In genomic region chr15:12857840-12858516, GRCm38 (mm10) we compare ENCODE assay signal across 13 mouse cellular contexts. TPM values are rescaled to one million over a fixed set of nuclear protein-coding genes. Genes with fewer than 3 reads are reported as not detected.
A peak's percentile ranks its signal among the peaks of the same experiment; 100 is the strongest.
DNase-seq lines count a peak whose midpoint lies in the region; ATAC-seq and TF ChIP-seq lines count a peak whose summit lies in the region.
"Had no signal": no experiment of that assay in that cellular context is flagged by ENCODE, and none has a peak within 500 bp of the region (broad histone marks: within the 10 kb centered on the region; RNA-seq: fewer than 3 reads in every experiment).

No protein-coding gene starts in this region.

- H3K4me2 ChIP-seq in heart, embryonic 11.5 days = no peak overlapping the region

- no peaks in the 10 kb centered on the region for H3K27me3 ChIP-seq in heart, embryonic 11.5 days (ENCODE audit: control insufficient read depth, insufficient read depth, low read length)
- no peaks in the 10 kb centered on the region for H3K27me3 ChIP-seq in spleen, adult 2 months (ENCODE audit: control insufficient read depth, insufficient read depth, low read length)

- H3K9me3 ChIP-seq in heart, embryonic 11.5 days (replicated peaks; ENCODE audit: control insufficient read depth, low read length) = no peaks in the 10 kb centered on the region

- H3K36me3 ChIP-seq in heart, embryonic 11.5 days (ENCODE audit: control insufficient read depth, insufficient read depth, low read length) = peaks cover 12% of the 10 kb centered on the region
- H3K36me3 ChIP-seq in spleen, adult 2 months (ENCODE audit: control insufficient read depth, insufficient read depth, low read length) = peaks cover 12% of the 10 kb centered on the region; the same call in 1 of the 2 replicates

- TF ChIP-seq POLR2A in spleen, adult 2 months (IDR thresholded peaks at IDR 0.05; ENCODE audit: low read depth, low read length) = no peak

- H3K4me3 ChIP-seq in heart, embryonic 11.5 days (ENCODE audit: low read depth, low read length) = no peak overlapping the region
- H3K4me3 ChIP-seq in spleen, adult 2 months (ENCODE audit: extremely low read depth, insufficient read depth, insufficient read length) = no peak overlapping the region
- H3K4me3 ChIP-seq: myocyte had no signal

- 60% methylated on average over 12 of the region's 12 CpGs for WGBS in heart, embryonic 11.5 days (ENCODE audit: insufficient replicate concordance)
- WGBS in spleen, adult 2 months = 78% methylated on average over 12 of the region's 12 CpGs

- H3K9ac ChIP-seq in heart, embryonic 11.5 days (ENCODE audit: low read depth, low read length) = no peak overlapping the region

- ATAC-seq in heart, embryonic 11.5 days (replicated peaks; ENCODE audit: insufficient number of reproducible peaks, low FRiP score, low TSS enrichment) = 0 out of 2 replicates have a peak, but pooled peaks have one; percentile 48

- H3K4me1 ChIP-seq in heart, embryonic 11.5 days (ENCODE audit: control insufficient read depth, insufficient read depth, low read length) = peaks cover 7% of the 10 kb centered on the region; the same call in 1 of the 2 replicates
- H3K4me1 ChIP-seq in spleen, adult 2 months (ENCODE audit: control insufficient read depth, insufficient read depth, insufficient read length) = no peaks in the 10 kb centered on the region

- no peak for DNase-seq in heart, postnatal 4 days
- DNase-seq in spleen, adult 2 months (ENCODE audit: low read depth in 1 of 2, low spot score in 2 of 2) = no peak
- DNase-seq in spleen, postnatal 14 days (ENCODE audit: low spot score in 2 of 2) = no peak
- peak; percentile 59 for DNase-seq in liver
- DNase-seq in spleen, postnatal 10 days (ENCODE audit: low spot score in 2 of 2) = peak; percentile 19 to 26
- no peak for DNase-seq in retina, embryonic 14.5 days (ENCODE audit: low spot score)
- no peak for DNase-seq in cerebellum, adult 18-20 months
- DNase-seq: adrenal gland, adult 8-10 months; cerebellum, adult 11 months; kidney, postnatal 25 days; thymus, postnatal 14 days had no signal

- TF ChIP-seq CTCF in spleen, adult 2 months (IDR thresholded peaks at IDR 0.05; ENCODE audit: extremely low read depth, insufficient read depth, insufficient read length, insufficient replicate concordance) = no peak

- no peak overlapping the region for H3K27ac ChIP-seq in heart, embryonic 11.5 days (ENCODE audit: low read depth, low read length)
- H3K27ac ChIP-seq in spleen, adult 2 months (ENCODE audit: insufficient read depth, low read length) = 0 out of 2 replicates have a peak overlapping the region, but pooled peaks have one; percentile 12

RNA-seq across cellular contexts. Expression of gene Drosha, which starts 33.4 kb away (rescaled TPM):
- 34.6 and 48.4 TPM in 2 replicates for polyA plus RNA-seq in heart, embryonic 11.5 days (2014; fragmentation: Nextera tagmentation; extraction: Ambion mirVana)
- 10 to 100 TPM; 32.5 to 35.4 TPM for total RNA-seq in heart, postnatal 4 days (2021)
- 10.0 and 10.5 TPM in 2 replicates for polyA plus RNA-seq in spleen, adult 2 months (2012; rRNA removed)

RNA-seq across cellular contexts. Expression of gene 6030458C11Rik, which starts 33.5 kb away (rescaled TPM):
- polyA plus RNA-seq in heart, embryonic 11.5 days (2014; fragmentation: Nextera tagmentation; extraction: Ambion mirVana) = 23.0 and 31.8 TPM in 2 replicates
- 10 to 100 TPM; 15.2 to 17.0 TPM for total RNA-seq in heart, postnatal 4 days (2021)
- 6.7 and 7.9 TPM in 2 replicates for polyA plus RNA-seq in spleen, adult 2 months (2012; rRNA removed)

Comparison
In these comparisons a context has a peak if more than half of its experiments do, and no peak if none do; other contexts are left out.
1. DNase-seq: peak in liver (single experiment) and spleen, postnatal 10 days (2 of 2); none in heart, postnatal 4 days (single experiment), spleen, adult 2 months (0 of 2), spleen, postnatal 14 days (0 of 2), retina, embryonic 14.5 days (single experiment) and cerebellum, adult 18-20 months (0 of 2).